Mouse (Mus musculus) brain, embryonic 14.5 days (tissue): ENCODE results near the gene Rnf13.

Experiments used
- CTCF ChIP-seq: fragments of 200-500 bp; IDR thresholded peaks from 2 replicates; pipeline ENCODE4 v1.5.1; 2012; ENCODE audit warnings: inconsistent platforms, mild to moderate bottlenecking, moderate library complexity, borderline replicate concordance; ENCODE audit not compliant: insufficient read depth, insufficient read length; ENCODE audit errors: extremely low read depth
- POLR2A ChIP-seq: fragments of 200-500 bp; IDR thresholded peaks from 2 replicates; pipeline ENCODE4 v1.6.1; 2012; ENCODE audit warnings: mild to moderate bottlenecking, inconsistent platforms, borderline replicate concordance; ENCODE audit not compliant: poor library complexity, insufficient read depth, insufficient read length, severe bottlenecking; ENCODE audit errors: extremely low read depth

DNA sequence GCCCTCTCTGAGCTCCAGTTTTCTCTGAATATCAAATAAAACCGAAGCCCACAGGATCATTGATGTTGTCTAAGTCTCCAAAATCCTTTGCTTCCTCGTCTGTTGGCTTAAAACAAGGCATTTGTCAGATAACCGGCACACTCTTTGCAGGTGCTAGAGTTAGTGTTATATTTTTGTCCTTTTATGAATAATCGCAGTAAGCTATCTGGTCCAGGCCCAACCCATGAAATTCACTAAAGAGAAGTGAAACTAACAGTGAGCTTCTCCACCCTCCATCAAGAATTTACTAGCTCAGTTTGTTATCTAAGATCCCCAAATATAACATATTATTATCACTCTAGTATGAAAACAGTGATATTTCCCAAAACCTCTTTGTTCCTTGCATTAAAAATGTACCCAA, 44.1 kb upstream of the Rnf13 start:
- no peak for TF ChIP-seq POLR2A
- TF ChIP-seq CTCF, result no peak
